ENCODE assay signal across 8 mouse cellular contexts in the genomic region with DNA sequence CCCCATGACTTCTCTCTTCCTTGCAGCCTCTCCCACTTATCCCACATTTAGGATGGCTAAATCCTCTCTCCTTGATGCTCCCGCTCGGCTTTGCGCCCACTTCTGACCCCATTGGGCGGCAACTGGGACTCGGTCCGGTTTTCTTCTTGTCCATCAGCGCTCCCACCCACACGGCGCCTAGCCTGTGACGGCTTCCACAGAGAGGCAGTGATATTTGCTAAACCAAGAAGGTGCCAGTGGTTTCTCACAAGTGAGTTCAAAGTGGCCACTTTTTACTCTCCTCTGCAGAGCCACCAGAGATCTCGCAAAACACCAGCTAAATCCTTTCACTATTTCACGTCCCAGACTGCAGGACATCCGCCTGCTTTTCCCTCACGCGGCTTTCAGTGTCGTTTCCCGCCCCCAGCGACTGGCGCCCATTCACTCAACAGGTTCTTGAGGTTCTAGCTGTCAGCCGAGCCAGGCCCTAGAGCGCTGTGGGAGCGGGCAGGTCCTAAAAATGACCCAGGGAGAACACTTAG. TPM values are rescaled to one million over a fixed set of nuclear protein-coding genes. Genes with fewer than 3 reads are reported as not detected.
A peak's percentile ranks its signal among the peaks of the same experiment; 100 is the strongest.
DNase-seq lines count a peak whose midpoint lies in the region; ATAC-seq and TF ChIP-seq lines count a peak whose summit lies in the region.

No protein-coding gene starts in this region.

- no peak for TF ChIP-seq POLR2A in thymus, adult 2 months (IDR thresholded peaks at IDR 0.05; ENCODE audit: control insufficient read depth, extremely low read depth, insufficient read depth, low read length, poor library complexity)

- DNase-seq in thymus, adult 2 months = peak; percentile 55
- no peak for DNase-seq in thymus, adult 18-20 months
- DNase-seq in cerebellum, adult 9-11 months = peak; percentile 72
- peak; percentile 20 to 32 for DNase-seq in gastrocnemius, adult 8-10 months (ENCODE audit: low spot score in 2 of 2)
- peak; percentile 68 for DNase-seq in liver, postnatal 0 days
- DNase-seq in neural tube, embryonic 11.5 days (ENCODE audit: low spot score) = peak; percentile 70
- peak; percentile 65 for DNase-seq in thymus, postnatal 4 days

- peaks cover 11% of the 10 kb centered on the region for H3K4me1 ChIP-seq in thymus, adult 2 months (replicated peaks; ENCODE audit: control insufficient read depth, insufficient read depth, low read length)
- no peaks in the 10 kb centered on the region for H3K4me1 ChIP-seq in intestine, embryonic 16.5 days (ENCODE audit: control insufficient read depth, insufficient read depth, low read length)
- H3K4me1 ChIP-seq in liver, postnatal 0 days (ENCODE audit: insufficient read depth) = peaks cover 12% of the 10 kb centered on the region
- no peaks in the 10 kb centered on the region; the same call in 1 of the 2 replicates for H3K4me1 ChIP-seq in neural tube, embryonic 11.5 days (ENCODE audit: control insufficient read depth, insufficient read depth, low read length)

- H3K4me2 ChIP-seq in intestine, embryonic 16.5 days (ENCODE audit: low read depth, low read length) = peak overlapping the region; percentile 71
- H3K4me2 ChIP-seq in liver, postnatal 0 days (ENCODE audit: low read depth, low read length) = peak overlapping the region; percentile 96
- H3K4me2 ChIP-seq in neural tube, embryonic 11.5 days (ENCODE audit: low read depth) = peak overlapping the region; percentile 54

- H3K4me3 ChIP-seq in thymus, adult 2 months (ENCODE audit: control insufficient read depth, insufficient read depth, low read length) = peak overlapping the region; percentile 67
- H3K4me3 ChIP-seq in intestine, embryonic 16.5 days (ENCODE audit: low read length) = peak overlapping the region; percentile 81
- peak overlapping the region; percentile 75 for H3K4me3 ChIP-seq in liver, postnatal 0 days (ENCODE audit: low read depth, low read length)
- H3K4me3 ChIP-seq in neural tube, embryonic 11.5 days (ENCODE audit: low read depth, low read length) = peak overlapping the region; percentile 68

- no peaks in the 10 kb centered on the region for H3K9me3 ChIP-seq in intestine, embryonic 16.5 days (ENCODE audit: control insufficient read depth, low read length)
- no peaks in the 10 kb centered on the region for H3K9me3 ChIP-seq in liver, postnatal 0 days (ENCODE audit: low read length)
- H3K9me3 ChIP-seq in neural tube, embryonic 11.5 days (ENCODE audit: control insufficient read depth, low read length) = no peaks in the 10 kb centered on the region

- peak overlapping the region; percentile 82 for H3K9ac ChIP-seq in intestine, embryonic 16.5 days (ENCODE audit: low read depth, low read length)
- peak overlapping the region; percentile 65 for H3K9ac ChIP-seq in liver, postnatal 0 days (replicated peaks)
- peak overlapping the region; percentile 72 for H3K9ac ChIP-seq in neural tube, embryonic 11.5 days (ENCODE audit: low read length)

- no peak for TF ChIP-seq CTCF in thymus, adult 2 months (IDR thresholded peaks at IDR 0.05; ENCODE audit: borderline replicate concordance, control insufficient read depth, extremely low read depth, insufficient read depth, low read length, poor library complexity)
- TF ChIP-seq CTCF in liver, postnatal 0 days (IDR thresholded peaks at IDR 0.05; ENCODE audit: low read depth) = no peak

- peak overlapping the region; percentile 6; the same call in 1 of the 2 replicates for H3K27ac ChIP-seq in thymus, adult 2 months (ENCODE audit: control insufficient read depth, insufficient read depth, low read length)
- H3K27ac ChIP-seq in intestine, embryonic 16.5 days (ENCODE audit: low read length) = peak overlapping the region; percentile 93
- peak overlapping the region; percentile 81 for H3K27ac ChIP-seq in liver, postnatal 0 days (ENCODE audit: low read depth)
- peak overlapping the region; percentile 73 for H3K27ac ChIP-seq in neural tube, embryonic 11.5 days (ENCODE audit: low read depth, low read length)

- ATAC-seq in intestine, embryonic 16.5 days = peak; percentile 0; the same call in 1 of the 2 replicates
- ATAC-seq in liver, postnatal 0 days = no peak
- ATAC-seq in neural tube, embryonic 11.5 days (ENCODE audit: insufficient read depth, low FRiP score, low TSS enrichment) = no peak; the same call in 1 of the 2 replicates

- H3K36me3 ChIP-seq in thymus, adult 2 months (ENCODE audit: control insufficient read depth, insufficient read depth, low read length) = no peaks in the 10 kb centered on the region
- H3K36me3 ChIP-seq in intestine, embryonic 16.5 days (ENCODE audit: control insufficient read depth, insufficient read depth, low read length) = no peaks in the 10 kb centered on the region
- H3K36me3 ChIP-seq in liver, postnatal 0 days (replicated peaks; ENCODE audit: insufficient read depth, low read length) = no peaks in the 10 kb centered on the region
- no peaks in the 10 kb centered on the region for H3K36me3 ChIP-seq in neural tube, embryonic 11.5 days (ENCODE audit: control insufficient read depth, insufficient read depth, low read length)

- WGBS in thymus, adult 2 months = under 1% methylated on average over 22 of the region's 22 CpGs
- 0% methylated on average over 22 of the region's 22 CpGs for WGBS in intestine, embryonic 16.5 days
- under 1% methylated on average over 22 of the region's 22 CpGs for WGBS in liver, postnatal 0 days (ENCODE audit: insufficient replicate concordance)
- WGBS in neural tube, embryonic 11.5 days = under 1% methylated on average over 22 of the region's 22 CpGs

- no peak for TF ChIP-seq EP300 in liver, postnatal 0 days (IDR thresholded peaks at IDR 0.05; ENCODE audit: low read depth)

- no peaks in the 10 kb centered on the region for H3K27me3 ChIP-seq in thymus, adult 2 months (ENCODE audit: control insufficient read depth, insufficient read depth, low read length)
- H3K27me3 ChIP-seq in intestine, embryonic 16.5 days (replicated peaks; ENCODE audit: control insufficient read depth, insufficient read depth, low read length) = no peaks in the 10 kb centered on the region
- no peaks in the 10 kb centered on the region for H3K27me3 ChIP-seq in liver, postnatal 0 days (ENCODE audit: insufficient read depth, low read length)
- H3K27me3 ChIP-seq in neural tube, embryonic 11.5 days (ENCODE audit: control insufficient read depth, insufficient read depth, low read length) = no peaks in the 10 kb centered on the region

RNA-seq across cellular contexts. Expression of gene Shf, which starts 7.1 kb away (rescaled TPM):
- 36.3 and 41.9 TPM in 2 replicates for polyA plus RNA-seq in thymus, adult 2 months (2012; rRNA removed)
- total RNA-seq in gastrocnemius, adult 8-10 months (2022) = 1 to 10 TPM; 1.3 to 1.9 (median 1.4) TPM
- polyA plus RNA-seq in intestine, embryonic 16.5 days (2015; fragmentation: Nextera tagmentation; extraction: Ambion mirVana) = 1.9 and 2.2 TPM in 2 replicates
- polyA plus RNA-seq in liver, postnatal 0 days (2015; fragmentation: Nextera tagmentation; extraction: Ambion mirVana) = 1.2 and 1.3 TPM in 2 replicates
- polyA plus RNA-seq in neural tube, embryonic 11.5 days (2014; fragmentation: Nextera tagmentation; extraction: Ambion mirVana) = 12.9 and 13.8 TPM in 2 replicates

RNA-seq across cellular contexts. Expression of gene Slc28a2, which starts 50.2 kb away (rescaled TPM):
- 22.9 and 28.7 TPM in 2 replicates for polyA plus RNA-seq in thymus, adult 2 months (2012; rRNA removed)
- total RNA-seq in gastrocnemius, adult 8-10 months (2022) = 1 to 10 TPM; 4.6 to 5.7 (median 5.2) TPM
- 93.5 and 105 TPM in 2 replicates for polyA plus RNA-seq in intestine, embryonic 16.5 days (2015; fragmentation: Nextera tagmentation; extraction: Ambion mirVana)
- polyA plus RNA-seq in liver, postnatal 0 days (2015; fragmentation: Nextera tagmentation; extraction: Ambion mirVana) = 1.8 TPM in 2 replicates
- 0.13 TPM in 1 of 2 replicates, not detected in the other for polyA plus RNA-seq in neural tube, embryonic 11.5 days (2014; fragmentation: Nextera tagmentation; extraction: Ambion mirVana)

Comparison
In these comparisons a context has a peak if more than half of its experiments do, and no peak if none do; other contexts are left out.
1. DNase-seq: peak in thymus, adult 2 months (single experiment), cerebellum, adult 9-11 months (single experiment), gastrocnemius, adult 8-10 months (2 of 2), liver, postnatal 0 days (single experiment), neural tube, embryonic 11.5 days (single experiment) and thymus, postnatal 4 days (single experiment); none in thymus, adult 18-20 months (0 of 2).
2. H3K27ac ChIP-seq: peak in every context shown above with its lines; median percentile 93 in intestine, embryonic 16.5 days; 81 in liver, postnatal 0 days; 73 in neural tube, embryonic 11.5 days; 6 in thymus, adult 2 months.
3. Peak in every context shown above with its lines, with median percentiles within 50 percentile points of each other: H3K4me3 ChIP-seq, H3K4me2 ChIP-seq and H3K9ac ChIP-seq.